8 mouse cellular contexts compared by ENCODE assay signal in genomic region chr11:48870781-48871180, GRCm38 (mm10). TPM values are rescaled to one million over a fixed set of nuclear protein-coding genes. Genes with fewer than 3 reads are reported as not detected.
DNase-seq lines count a peak whose midpoint lies in the region; ATAC-seq and TF ChIP-seq lines count a peak whose summit lies in the region.

No protein-coding gene starts in this region.

- no peaks in the 10 kb centered on the region for H3K9me3 ChIP-seq in heart, embryonic 13.5 days
- no peaks in the 10 kb centered on the region for H3K9me3 ChIP-seq in G1E (replicated peaks)
- no peaks in the 10 kb centered on the region for H3K9me3 ChIP-seq in forebrain, embryonic 14.5 days (replicated peaks; ENCODE audit: control insufficient read depth, low read length)
- no peaks in the 10 kb centered on the region for H3K9me3 ChIP-seq in liver, embryonic 15.5 days (replicated peaks)

- H3K27me3 ChIP-seq in heart, embryonic 13.5 days (replicated peaks), result peaks cover 4% of the 10 kb centered on the region; the same call in 1 of the 2 replicates
- no peaks in the 10 kb centered on the region for H3K27me3 ChIP-seq in G1E (ENCODE audit: insufficient read depth, low read length)
- no peaks in the 10 kb centered on the region for H3K27me3 ChIP-seq in forebrain, embryonic 14.5 days (replicated peaks; ENCODE audit: control insufficient read depth, insufficient read depth, low read length)
- H3K27me3 ChIP-seq in liver, embryonic 15.5 days, result no peaks in the 10 kb centered on the region

- peak overlapping the region; percentile 86 for H3K9ac ChIP-seq in heart, embryonic 13.5 days
- peak overlapping the region; percentile 65 for H3K9ac ChIP-seq in forebrain, embryonic 14.5 days (ENCODE audit: low read length)
- peak overlapping the region; percentile 74 for H3K9ac ChIP-seq in liver, embryonic 15.5 days

- TF ChIP-seq CTCF in G1E (IDR thresholded peaks at IDR 0.05; ENCODE audit: low read depth, low read length), result no peak

- no peak for DNase-seq in heart, postnatal 25 days (ENCODE audit: low spot score)
- DNase-seq in G1E (ENCODE audit: low spot score), result no peak
- DNase-seq in forebrain, embryonic 14.5 days (ENCODE audit: low spot score), result no peak
- no peak for DNase-seq in urinary bladder, postnatal 4 days (ENCODE audit: low spot score in 2 of 2)
- no peak for DNase-seq in testis, postnatal 14 days (ENCODE audit: low spot score)

- H3K4me1 ChIP-seq in heart, embryonic 13.5 days, result peaks cover 47% of the 10 kb centered on the region
- H3K4me1 ChIP-seq in G1E (ENCODE audit: insufficient read depth, low read depth, low read length), result peaks cover 74% of the 10 kb centered on the region
- H3K4me1 ChIP-seq in forebrain, embryonic 14.5 days (ENCODE audit: control insufficient read depth, insufficient read depth, low read length), result peaks cover 3% of the 10 kb centered on the region; the same call in 1 of the 2 replicates
- H3K4me1 ChIP-seq in liver, embryonic 15.5 days (replicated peaks), result peaks cover 67% of the 10 kb centered on the region

- peak overlapping the region; percentile 91 for H3K4me2 ChIP-seq in heart, embryonic 13.5 days
- H3K4me2 ChIP-seq in forebrain, embryonic 14.5 days (ENCODE audit: low read length), result peak overlapping the region; percentile 61
- peak overlapping the region; percentile 89 for H3K4me2 ChIP-seq in liver, embryonic 15.5 days

- H3K4me3 ChIP-seq in heart, embryonic 13.5 days, result peak overlapping the region; percentile 64
- peak overlapping the region; percentile 75 for H3K4me3 ChIP-seq in G1E (ENCODE audit: low read depth, low read length)
- H3K4me3 ChIP-seq in forebrain, embryonic 14.5 days (ENCODE audit: low read depth, low read length), result peak overlapping the region; percentile 33
- peak overlapping the region; percentile 71 for H3K4me3 ChIP-seq in liver, embryonic 15.5 days (replicated peaks)

- peaks cover 9% of the 10 kb centered on the region for H3K36me3 ChIP-seq in heart, embryonic 13.5 days
- peaks cover 30% of the 10 kb centered on the region for H3K36me3 ChIP-seq in G1E (replicated peaks)
- no peaks in the 10 kb centered on the region for H3K36me3 ChIP-seq in forebrain, embryonic 14.5 days (ENCODE audit: control insufficient read depth, insufficient read depth, low read length)
- H3K36me3 ChIP-seq in liver, embryonic 15.5 days (replicated peaks), result peaks cover 20% of the 10 kb centered on the region

- intact Hi-C loops in heart, postnatal 25 days (cut with DNase I), result loop anchor here (2.0 to 5.0 kb wide), 4 partner anchors 14 to 382 kb away; partner anchors contain the start of gene Btnl9

- ATAC-seq in heart, embryonic 13.5 days (ENCODE audit: extremely low read depth, insufficient number of reproducible peaks, low FRiP score, low TSS enrichment), result no peak
- no peak for ATAC-seq in G1E (ENCODE audit: extremely low read depth, insufficient number of reproducible peaks, low FRiP score, poor library complexity, severe bottlenecking)
- ATAC-seq in forebrain, embryonic 14.5 days, result no peak
- ATAC-seq in liver, embryonic 15.5 days (ENCODE audit: insufficient read depth), result peak; percentile 19; the same call in 1 of the 2 replicates
- ATAC-seq in granulocyte monocyte progenitor cell, adult 5-6 weeks (replicated peaks; ENCODE audit: poor library complexity, severe bottlenecking), result no peak

- peak overlapping the region; percentile 84 for H3K27ac ChIP-seq in heart, embryonic 13.5 days (replicated peaks)
- H3K27ac ChIP-seq in forebrain, embryonic 14.5 days (ENCODE audit: low read depth, low read length), result no peak overlapping the region
- peak overlapping the region; percentile 90 for H3K27ac ChIP-seq in liver, embryonic 15.5 days (replicated peaks)

- WGBS in heart, embryonic 13.5 days, result 25% methylated on average over 7 of the region's 7 CpGs
- 40% methylated on average over 7 of the region's 7 CpGs for WGBS in forebrain, embryonic 14.5 days
- WGBS in liver, embryonic 15.5 days (ENCODE audit: insufficient replicate concordance), result 4% methylated on average over 7 of the region's 7 CpGs

RNA-seq across cellular contexts. Expression of gene Irgm1, which starts 0.7 kb away (rescaled TPM):
- polyA plus RNA-seq in heart, embryonic 13.5 days (2015; fragmentation: Nextera tagmentation; extraction: Ambion mirVana), result 8.4 and 10.6 TPM in 2 replicates
- total RNA-seq in heart, postnatal 25 days (2021), result 1 to 10 TPM; 8.8 to 8.9 TPM
- 39.3 and 44.2 TPM in 2 replicates for total RNA-seq in G1E (2014; fragmentation: Nextera tagmentation)
- total RNA-seq in G1E (2017), result 73.5 and 75.4 TPM in 2 replicates
- polyA plus RNA-seq in G1E (2012), result 2.3 and 2.9 TPM in 2 replicates
- 1.9 and 2.2 TPM in 2 replicates for polyA plus RNA-seq in forebrain, embryonic 14.5 days (2014; fragmentation: Nextera tagmentation; extraction: Ambion mirVana)
- 19.2 and 20.4 TPM in 2 replicates for polyA plus RNA-seq in liver, embryonic 15.5 days (2015; fragmentation: Nextera tagmentation; extraction: Ambion mirVana)
- 27.7 and 45.0 TPM in 2 replicates for total RNA-seq in granulocyte monocyte progenitor cell, adult 5-6 weeks (2014; fragmentation: Nextera tagmentation)
- 22.1 and 23.6 TPM in 2 replicates for total RNA-seq in granulocyte monocyte progenitor cell, adult 5-6 weeks (2017)

RNA-seq across cellular contexts. Expression of gene Gm5431, which starts 31.2 kb away (rescaled TPM):
- 0.17 and 0.22 TPM in 2 replicates for polyA plus RNA-seq in heart, embryonic 13.5 days (2015; fragmentation: Nextera tagmentation; extraction: Ambion mirVana)
- 1 to 10 TPM in 1 of 2 experiments, under 1 TPM in 1; 0.75 to 1.4 TPM for total RNA-seq in heart, postnatal 25 days (2021)
- not detected in 2 replicates for total RNA-seq in G1E (2014; fragmentation: Nextera tagmentation)
- 0.06 and 0.11 TPM in 2 replicates for total RNA-seq in G1E (2017)
- polyA plus RNA-seq in G1E (2012), result not detected in 2 replicates
- polyA plus RNA-seq in forebrain, embryonic 14.5 days (2014; fragmentation: Nextera tagmentation; extraction: Ambion mirVana), result 0.13 and 0.17 TPM in 2 replicates
- polyA plus RNA-seq in liver, embryonic 15.5 days (2015; fragmentation: Nextera tagmentation; extraction: Ambion mirVana), result 0.45 and 0.48 TPM in 2 replicates
- 0.58 and 1.2 TPM in 2 replicates for total RNA-seq in granulocyte monocyte progenitor cell, adult 5-6 weeks (2014; fragmentation: Nextera tagmentation)
- 0.22 and 1.3 TPM in 2 replicates for total RNA-seq in granulocyte monocyte progenitor cell, adult 5-6 weeks (2017)

RNA-seq across cellular contexts. Expression of gene Gm12184, which starts 44.3 kb away (rescaled TPM):
- 0.53 and 1.2 TPM in 2 replicates for polyA plus RNA-seq in heart, embryonic 13.5 days (2015; fragmentation: Nextera tagmentation; extraction: Ambion mirVana)
- total RNA-seq in heart, postnatal 25 days (2021), result 1 to 10 TPM; 2.0 to 3.2 TPM
- total RNA-seq in G1E (2014; fragmentation: Nextera tagmentation) (22.1 and 22.5 TPM in 2 replicates), G1E (2017) (15.3 and 16.3 TPM in 2 replicates)
- polyA plus RNA-seq in G1E (2012), result 47.2 and 49.5 TPM in 2 replicates
- polyA plus RNA-seq in forebrain, embryonic 14.5 days (2014; fragmentation: Nextera tagmentation; extraction: Ambion mirVana), result 3.5 and 3.6 TPM in 2 replicates
- 1.4 and 2.1 TPM in 2 replicates for polyA plus RNA-seq in liver, embryonic 15.5 days (2015; fragmentation: Nextera tagmentation; extraction: Ambion mirVana)
- 2.9 and 10.5 TPM in 2 replicates for total RNA-seq in granulocyte monocyte progenitor cell, adult 5-6 weeks (2014; fragmentation: Nextera tagmentation)
- total RNA-seq in granulocyte monocyte progenitor cell, adult 5-6 weeks (2017), result 14.2 and 35.9 TPM in 2 replicates

RNA-seq across cellular contexts. Expression of gene Trim7, which starts 44.8 kb away (rescaled TPM):
- 0.56 and 0.88 TPM in 2 replicates for polyA plus RNA-seq in heart, embryonic 13.5 days (2015; fragmentation: Nextera tagmentation; extraction: Ambion mirVana)
- 10 to 100 TPM; 15.7 to 23.2 TPM for total RNA-seq in heart, postnatal 25 days (2021)
- total RNA-seq in G1E (2014; fragmentation: Nextera tagmentation), result 1.2 and 4.0 TPM in 2 replicates
- total RNA-seq in G1E (2017), result 2.3 and 3.0 TPM in 2 replicates
- 0.59 and 0.67 TPM in 2 replicates for polyA plus RNA-seq in G1E (2012)
- 0.61 and 1.3 TPM in 2 replicates for polyA plus RNA-seq in forebrain, embryonic 14.5 days (2014; fragmentation: Nextera tagmentation; extraction: Ambion mirVana)
- polyA plus RNA-seq in liver, embryonic 15.5 days (2015; fragmentation: Nextera tagmentation; extraction: Ambion mirVana), result 0.09 and 0.21 TPM in 2 replicates
- total RNA-seq in granulocyte monocyte progenitor cell, adult 5-6 weeks (2014; fragmentation: Nextera tagmentation), result not detected in 2 replicates
- total RNA-seq in granulocyte monocyte progenitor cell, adult 5-6 weeks (2017), result 0.30 and 0.41 TPM in 2 replicates

RNA-seq across cellular contexts. Expression of gene Trim41, which starts 53.6 kb away (rescaled TPM):
- polyA plus RNA-seq in heart, embryonic 13.5 days (2015; fragmentation: Nextera tagmentation; extraction: Ambion mirVana), result 3.2 TPM in 2 replicates
- total RNA-seq in heart, postnatal 25 days (2021), result 10 to 100 TPM; 17.8 to 20.4 TPM
- total RNA-seq in G1E (2014; fragmentation: Nextera tagmentation), result 13.8 and 20.2 TPM in 2 replicates
- 55.5 and 56.5 TPM in 2 replicates for total RNA-seq in G1E (2017)
- 50.4 and 56.6 TPM in 2 replicates for polyA plus RNA-seq in G1E (2012)
- 3.2 and 4.0 TPM in 2 replicates for polyA plus RNA-seq in forebrain, embryonic 14.5 days (2014; fragmentation: Nextera tagmentation; extraction: Ambion mirVana)
- polyA plus RNA-seq in liver, embryonic 15.5 days (2015; fragmentation: Nextera tagmentation; extraction: Ambion mirVana), result 2.0 and 2.3 TPM in 2 replicates
- 17.1 and 24.2 TPM in 2 replicates for total RNA-seq in granulocyte monocyte progenitor cell, adult 5-6 weeks (2014; fragmentation: Nextera tagmentation)
- total RNA-seq in granulocyte monocyte progenitor cell, adult 5-6 weeks (2017), result 39.4 and 50.8 TPM in 2 replicates

Comparison
In these comparisons a context has a peak if more than half of its experiments do, and no peak if none do; other contexts are left out.
1. RNA of gene Gm12184, which starts 44.3 kb away (polyA plus RNA-seq): 47.2 to 49.5 TPM in G1E; 3.5 to 3.6 TPM in forebrain, embryonic 14.5 days, 1.4 to 2.1 TPM in liver, embryonic 15.5 days and 0.53 to 1.2 TPM in heart, embryonic 13.5 days; every median in the first group is over 10 times any median in the second.
2. Peak in every context shown above with its lines, with median percentiles within 50 percentile points of each other: H3K4me2 ChIP-seq, H3K4me3 ChIP-seq and H3K9ac ChIP-seq.